7 mouse cellular contexts compared by ENCODE assay signal in the genomic region with DNA sequence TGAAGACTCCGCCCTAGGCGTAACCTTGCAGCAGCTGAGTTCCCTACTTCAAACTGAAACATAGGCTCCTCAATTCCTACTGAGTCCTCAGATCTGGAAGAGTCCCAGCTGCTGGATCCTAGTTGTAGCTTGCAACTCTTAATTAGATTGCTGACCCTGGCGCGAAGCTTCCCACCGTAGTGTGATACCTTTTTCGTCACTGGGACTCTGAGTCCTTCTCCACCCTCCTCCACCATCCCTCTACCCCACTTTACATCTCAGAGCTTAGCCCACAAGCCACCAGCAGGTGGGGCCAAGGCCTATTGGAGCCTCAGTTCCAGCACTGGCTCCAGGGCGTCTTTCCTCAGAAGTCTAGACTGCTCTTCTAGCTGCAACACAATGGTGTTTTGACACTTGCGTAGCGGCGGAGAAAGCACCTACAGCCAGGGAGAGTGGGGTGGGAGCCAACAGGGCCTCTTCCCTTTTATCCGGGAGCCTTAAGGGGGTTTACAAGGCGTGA. TPM values are rescaled to one million over a fixed set of nuclear protein-coding genes. Genes with fewer than 3 reads are reported as not detected.
DNase-seq lines count a peak whose midpoint lies in the region; ATAC-seq lines count a peak whose summit lies in the region.

A gene (minus strand): TSS at position 246 of the 499 bp plus-strand sequence.

- H3K4me2 ChIP-seq in intestine, embryonic 14.5 days (ENCODE audit: low read length), result peak within 1 kb of the TSS; percentile 92

- peak within 1 kb of the TSS; percentile 81 for H3K4me3 ChIP-seq in intestine, embryonic 14.5 days (ENCODE audit: low read depth, low read length)

- intact Hi-C loops in left cerebral cortex, postnatal 14 days (cut with DNase I), result loop anchor here (1.0 to 2.0 kb wide), 2 partner anchors 29 to 87 kb away; no protein-coding TSS in a partner anchor

- H3K36me3 ChIP-seq in intestine, embryonic 14.5 days (ENCODE audit: control insufficient read depth, insufficient read depth, low read length), result peaks cover 17% of the 10 kb centered on the region

- H3K9me3 ChIP-seq in intestine, embryonic 14.5 days (ENCODE audit: control insufficient read depth, low read length), result no peaks in the 10 kb centered on the region

- H3K27me3 ChIP-seq in intestine, embryonic 14.5 days (replicated peaks; ENCODE audit: control insufficient read depth, insufficient read depth, low read length), result no peaks in the 10 kb centered on the region

- H3K27ac ChIP-seq in intestine, embryonic 14.5 days (ENCODE audit: low read depth), result peak within 1 kb of the TSS; percentile 95

- DNase-seq in adrenal gland, adult 2 months, result peak; percentile 92
- peak; percentile 92 for DNase-seq in embryo, embryonic 11 days
- DNase-seq in gastrocnemius, postnatal 25 days, result peak; percentile 86
- peak; percentile 91 for DNase-seq in intestine, embryonic 14.5 days (ENCODE audit: low spot score)
- peak; percentile 89 to 92 for DNase-seq in left cerebral cortex, postnatal 14 days (ENCODE audit: low spot score in 2 of 2)
- DNase-seq in mesoderm, embryonic 11.5 days (ENCODE audit: low read depth, low spot score), result peak; percentile 86
- DNase-seq in right cerebral cortex, postnatal 36 days (ENCODE audit: low spot score in 2 of 2), result peak; percentile 85 to 89

- peak within 1 kb of the TSS; percentile 76 for H3K9ac ChIP-seq in intestine, embryonic 14.5 days (ENCODE audit: low read length)

- under 1% methylated on average over 12 of the region's 12 CpGs for WGBS in intestine, embryonic 14.5 days

- peak; percentile 63 for ATAC-seq in intestine, embryonic 14.5 days (replicated peaks; ENCODE audit: low FRiP score, low TSS enrichment, low read depth)

- peaks cover 5% of the 10 kb centered on the region; the same call in 1 of the 2 replicates for H3K4me1 ChIP-seq in intestine, embryonic 14.5 days (replicated peaks; ENCODE audit: control insufficient read depth, insufficient read depth, low read length)

RNA-seq across cellular contexts. Expression of the gene that starts here (rescaled TPM):
- 10 to 100 TPM; 85.1 to 89.5 TPM for total RNA-seq in adrenal gland, adult 2 months (2021)
- 79.7 and 82.5 TPM in 2 replicates for polyA plus RNA-seq in adrenal gland, adult 2 months (2012; rRNA removed)
- total RNA-seq in gastrocnemius, postnatal 25 days (2021), result 10 to 100 TPM; 20.7 to 22.7 TPM
- polyA plus RNA-seq in intestine, embryonic 14.5 days (2014; fragmentation: Nextera tagmentation; extraction: Ambion mirVana), result 34.1 and 37.1 TPM in 2 replicates
- total RNA-seq in left cerebral cortex, postnatal 14 days (2021), result 10 to 100 TPM; 18.1 to 19.3 TPM

Comparison
In these comparisons a context has a peak if more than half of its experiments do, and no peak if none do; other contexts are left out.
1. Peak in every context shown above with its lines: DNase-seq, ATAC-seq, H3K4me3 ChIP-seq and H3K27ac ChIP-seq.